Mouse (Mus musculus): Measurements from ENCODE around the gene Rftn2. TPM values are rescaled to one million over a fixed set of nuclear protein-coding genes. Genes with fewer than 3 reads are reported as not detected.

The Rftn2 gene
- polyA plus RNA-seq, 1 experiment from 2014 or later: 13.0 TPM

DNA sequence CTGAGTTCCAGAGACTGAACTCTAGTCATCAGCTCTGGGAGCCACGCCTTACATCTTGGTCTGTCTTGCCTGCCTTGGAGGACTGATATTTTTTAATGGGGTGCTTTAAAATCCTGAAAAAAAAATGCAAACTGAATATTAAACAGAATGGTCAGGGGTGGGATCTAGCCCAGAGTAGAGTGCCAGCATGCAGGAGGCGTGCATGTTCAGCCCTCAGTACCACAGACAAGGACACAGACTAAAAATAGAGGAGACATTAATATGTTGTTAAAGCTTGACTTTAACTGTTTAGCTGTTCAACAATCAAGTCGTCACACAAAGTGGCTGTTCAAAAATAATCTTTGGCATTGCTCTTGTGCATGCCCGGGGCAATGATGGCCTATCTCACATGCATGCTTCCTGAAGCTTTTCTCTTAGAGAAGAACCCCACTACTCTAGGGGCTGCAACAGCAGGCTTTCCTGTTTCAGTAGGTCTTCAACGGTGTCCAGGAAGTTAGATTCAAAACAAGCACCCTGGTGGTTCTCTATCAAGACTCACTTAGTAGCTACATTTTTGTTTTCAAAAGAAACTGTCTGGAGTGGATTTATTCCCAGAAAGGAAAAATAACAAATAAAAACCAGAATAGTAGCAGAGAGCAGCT lies 18.0 kb downstream of the Rftn2 start:
- peaks cover 7% of the 10 kb centered on the region; the same call in 1 of the 2 replicates for H3K4me1 ChIP-seq
- no peak overlapping the region for H3K9ac ChIP-seq
- no peak overlapping the region for H3K4me2 ChIP-seq (replicated peaks)
- no peaks in the 10 kb centered on the region for H3K36me3 ChIP-seq
- no peak overlapping the region for H3K27ac ChIP-seq
- H3K27me3 ChIP-seq: no peaks in the 10 kb centered on the region
- no peaks in the 10 kb centered on the region for H3K9me3 ChIP-seq (replicated peaks)
- no peak overlapping the region for H3K4me3 ChIP-seq
- ATAC-seq (ENCODE audit: low FRiP score): no peak
- WGBS: 82% methylated on average over 5 of the region's 5 CpGs

DNA sequence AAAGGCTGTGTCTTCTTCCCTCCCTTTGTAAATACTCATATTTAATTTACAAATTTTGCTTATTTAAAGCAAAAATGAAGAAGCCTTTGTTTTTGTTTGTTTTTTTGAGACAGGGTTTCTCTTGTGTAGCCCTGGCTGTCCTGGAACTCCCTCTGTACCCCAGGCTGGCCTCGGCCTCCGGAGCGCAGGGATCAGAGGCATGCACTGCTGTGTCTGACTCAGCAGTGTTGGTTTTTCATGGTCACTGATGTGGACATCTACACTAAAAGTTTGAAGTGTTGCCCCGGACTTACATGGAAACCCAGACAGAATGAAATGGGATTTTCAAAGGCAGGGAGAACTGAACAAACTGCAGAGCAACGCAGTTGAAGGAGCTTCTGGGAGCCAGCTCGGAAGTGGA lies 19.0 kb downstream of the Rftn2 start:
- no peaks in the 10 kb centered on the region for H3K36me3 ChIP-seq
- H3K27me3 ChIP-seq: no peaks in the 10 kb centered on the region
- no peak overlapping the region for H3K9ac ChIP-seq
- no peak overlapping the region for H3K4me2 ChIP-seq (replicated peaks)
- no peak for ATAC-seq (ENCODE audit: low FRiP score)
- whole genome bisulfite sequencing: 86% methylated on average over 6 of the region's 6 CpGs
- no peak overlapping the region for H3K27ac ChIP-seq
- H3K4me1 ChIP-seq: peaks cover 7% of the 10 kb centered on the region; the same call in 1 of the 2 replicates
- no peak overlapping the region for H3K4me3 ChIP-seq
- no peaks in the 10 kb centered on the region for H3K9me3 ChIP-seq (replicated peaks)

DNA sequence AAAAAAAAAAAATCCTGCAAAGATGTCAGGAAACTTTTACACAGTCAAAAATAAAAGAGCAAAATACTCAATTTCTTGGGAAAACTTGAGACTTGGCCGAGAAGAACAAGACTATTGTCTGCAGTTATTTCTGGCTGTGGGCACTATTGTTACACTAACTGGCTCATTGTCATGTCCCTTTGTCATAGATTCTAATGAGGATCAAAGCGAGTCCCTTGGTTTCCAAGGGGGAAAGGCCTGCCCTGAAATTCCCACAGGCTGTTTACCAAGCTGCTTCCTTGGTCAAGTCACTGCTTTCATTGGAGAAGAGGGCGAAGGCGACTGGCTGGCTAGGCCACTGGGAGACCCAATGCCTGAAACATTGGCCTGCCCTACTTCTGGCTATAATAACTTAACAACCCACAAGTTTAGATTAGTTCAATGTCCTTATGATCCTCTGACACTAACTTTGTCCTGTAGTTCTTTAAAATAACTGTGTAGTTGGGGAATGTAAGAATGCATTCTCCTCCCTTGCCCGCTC lies 20.7 kb downstream of the Rftn2 start:
- Histone ChIP-seq H3K27me3 (no peaks in the 10 kb centered on the region), H3K27ac (no peak overlapping the region), H3K4me1 (peaks cover 7% of the 10 kb centered on the region; the same call in 1 of the 2 replicates), H3K9ac (no peak overlapping the region), H3K4me3 (no peak overlapping the region), H3K4me2 (replicated peaks) (no peak overlapping the region), H3K9me3 (replicated peaks) (no peaks in the 10 kb centered on the region), H3K36me3 (no peaks in the 10 kb centered on the region)
- no peak for ATAC-seq (ENCODE audit: low FRiP score)
- 31% methylated on average over 5 of the region's 5 CpGs for WGBS

DNA sequence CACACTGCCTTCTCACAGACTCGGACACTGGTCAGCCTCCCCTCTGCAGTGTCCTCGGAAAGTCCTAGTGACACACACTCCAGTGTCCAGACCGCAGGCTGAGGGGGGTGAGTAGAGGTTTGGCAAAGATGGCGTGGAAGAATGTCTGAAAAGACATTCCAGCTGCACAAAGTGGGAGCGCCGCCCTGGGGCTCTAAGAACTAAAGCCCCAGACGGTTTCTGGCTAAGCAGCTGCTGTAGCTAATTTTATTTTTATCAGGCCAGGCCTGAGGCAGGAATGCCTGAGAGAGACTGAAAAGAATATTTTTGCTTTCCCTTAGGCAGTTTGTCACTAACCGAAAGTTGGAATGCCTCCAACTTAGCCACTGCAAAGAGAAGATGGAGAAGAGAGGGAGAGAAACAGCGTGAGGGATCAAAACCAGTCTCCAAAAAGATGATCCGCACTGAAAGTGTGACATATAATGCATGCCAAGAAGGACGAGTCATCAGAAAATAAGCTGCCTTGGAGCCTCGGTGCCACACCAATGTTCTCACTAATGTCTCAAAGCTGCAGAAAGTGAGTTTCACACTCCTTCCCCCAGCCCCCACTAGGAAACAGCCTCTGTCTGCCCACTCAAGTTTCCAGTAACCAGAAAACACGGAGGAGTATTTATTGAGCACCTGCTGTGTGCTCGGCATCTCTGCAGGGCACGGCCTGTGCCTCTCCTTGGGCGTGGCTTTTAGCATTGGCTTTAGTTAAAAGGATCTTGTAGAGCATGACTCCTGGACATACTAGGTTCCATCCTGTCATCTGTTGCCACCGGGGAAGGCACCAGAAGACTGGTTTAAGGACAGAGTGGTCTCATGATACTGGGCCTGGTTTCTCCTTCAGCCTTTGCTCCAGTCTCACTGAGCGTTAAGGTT lies 24.5 kb downstream of the Rftn2 start:
- H3K27ac ChIP-seq: no peak overlapping the region
- no peak overlapping the region for H3K4me3 ChIP-seq

DNA sequence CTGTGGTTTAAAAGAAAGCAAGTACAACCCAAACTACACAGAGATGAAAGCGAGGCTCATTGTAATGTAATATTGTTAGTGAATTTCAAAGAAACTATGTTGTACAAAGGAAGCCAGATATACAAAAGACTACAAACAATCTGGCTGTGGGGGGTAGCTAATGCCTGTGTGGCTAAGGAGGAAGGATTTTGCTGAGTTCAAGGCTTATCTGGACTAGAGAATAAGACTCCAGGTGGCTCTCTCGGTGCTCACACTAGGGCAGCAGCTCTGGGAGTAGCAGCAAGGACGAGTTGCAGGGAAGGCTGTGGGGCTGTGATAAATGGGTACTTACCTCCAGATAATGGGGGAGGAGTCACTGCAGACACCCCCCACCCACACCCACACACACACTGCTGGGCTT lies 27.9 kb downstream of the Rftn2 start:
- no peak overlapping the region for H3K4me3 ChIP-seq
- no peak overlapping the region for H3K4me2 ChIP-seq (replicated peaks)
- no peak for ATAC-seq (ENCODE audit: low FRiP score)
- H3K36me3 ChIP-seq: no peaks in the 10 kb centered on the region
- H3K27me3 ChIP-seq: no peaks in the 10 kb centered on the region; the same call in 1 of the 2 replicates
- H3K27ac ChIP-seq: no peak overlapping the region
- no peaks in the 10 kb centered on the region for H3K9me3 ChIP-seq (replicated peaks)
- H3K4me1 ChIP-seq: peaks cover 18% of the 10 kb centered on the region
- no peak overlapping the region for H3K9ac ChIP-seq
- 23% methylated on average over 3 of the region's 3 CpGs for WGBS

More for the DNA sequence above, 24.5 kb downstream of the Rftn2 start:
- Histone ChIP-seq H3K4me1 (peaks cover 7% of the 10 kb centered on the region; the same call in 1 of the 2 replicates), H3K27me3 (no peaks in the 10 kb centered on the region), H3K9me3 (replicated peaks) (no peaks in the 10 kb centered on the region), H3K9ac (no peak overlapping the region), H3K4me2 (replicated peaks) (no peak overlapping the region), H3K36me3 (no peaks in the 10 kb centered on the region)
- 70% methylated on average over 18 of the region's 18 CpGs for WGBS
- ATAC-seq (ENCODE audit: low FRiP score): no peak; the same call in 1 of the 2 replicates

DNA sequence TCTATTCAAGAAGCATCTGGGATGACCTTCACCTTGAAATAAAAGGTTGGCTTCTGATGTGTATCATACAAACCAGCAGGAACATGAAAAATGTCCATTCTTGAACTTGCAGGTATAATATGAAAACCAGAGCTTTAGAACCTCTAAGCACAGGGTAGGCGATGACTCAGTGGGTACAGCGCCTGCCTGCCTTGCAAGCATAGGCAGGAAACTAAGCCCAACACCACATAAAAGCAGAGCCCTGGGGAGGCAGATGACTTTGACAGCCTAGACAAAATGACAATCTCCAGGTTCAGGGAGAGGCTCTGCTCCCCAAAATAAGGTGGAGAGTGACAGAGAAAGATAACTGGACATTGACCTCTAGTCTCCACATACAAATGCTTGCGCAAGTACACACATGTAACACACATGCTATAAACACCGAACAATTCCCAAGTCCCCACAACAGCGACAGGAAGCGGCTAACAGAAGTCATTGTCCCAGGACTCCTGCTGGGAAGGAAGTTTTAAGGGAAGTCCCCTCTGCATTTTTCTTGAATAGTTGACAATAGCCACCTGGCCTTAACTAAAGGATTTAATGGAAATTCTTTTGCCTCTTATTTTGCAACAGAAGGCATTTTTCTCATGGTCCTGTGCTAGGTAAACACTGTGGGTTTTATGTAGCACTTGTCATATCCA lies 30.1 kb downstream of the Rftn2 start:
- H3K9ac ChIP-seq: no peak overlapping the region
- H3K4me1 ChIP-seq: peaks cover 31% of the 10 kb centered on the region
- WGBS: 32% methylated on average over 6 of the region's 6 CpGs
- H3K4me2 ChIP-seq (replicated peaks): no peak overlapping the region
- H3K27ac ChIP-seq: no peak overlapping the region
- no peaks in the 10 kb centered on the region for H3K9me3 ChIP-seq (replicated peaks)
- ATAC-seq (ENCODE audit: low FRiP score): no peak
- no peak overlapping the region for H3K4me3 ChIP-seq
- H3K27me3 ChIP-seq: no peaks in the 10 kb centered on the region; the same call in 1 of the 2 replicates
- H3K36me3 ChIP-seq: no peaks in the 10 kb centered on the region

DNA sequence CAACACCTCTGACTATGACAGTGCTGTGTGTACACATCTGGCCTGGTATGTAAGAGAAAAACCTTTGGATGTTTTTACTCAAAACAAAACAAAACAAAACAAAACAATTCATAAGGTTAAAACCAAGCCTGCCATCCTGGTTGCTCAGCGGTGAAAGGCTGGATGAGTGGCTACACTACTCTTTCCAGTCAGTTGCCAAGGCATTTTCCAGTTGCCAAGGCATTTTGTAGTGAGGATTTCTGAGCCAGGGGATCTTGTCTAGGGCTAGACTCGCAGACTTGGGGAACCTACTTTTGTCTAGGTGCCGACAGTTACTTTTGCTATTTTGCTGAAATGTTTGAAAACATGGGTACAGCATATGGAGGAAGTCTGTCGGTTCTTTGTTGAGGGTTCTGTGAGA lies 31.6 kb downstream of the Rftn2 start:
- Histone ChIP-seq H3K9me3 (replicated peaks) (no peaks in the 10 kb centered on the region), H3K27me3 (no peaks in the 10 kb centered on the region; the same call in 1 of the 2 replicates)

DNA sequence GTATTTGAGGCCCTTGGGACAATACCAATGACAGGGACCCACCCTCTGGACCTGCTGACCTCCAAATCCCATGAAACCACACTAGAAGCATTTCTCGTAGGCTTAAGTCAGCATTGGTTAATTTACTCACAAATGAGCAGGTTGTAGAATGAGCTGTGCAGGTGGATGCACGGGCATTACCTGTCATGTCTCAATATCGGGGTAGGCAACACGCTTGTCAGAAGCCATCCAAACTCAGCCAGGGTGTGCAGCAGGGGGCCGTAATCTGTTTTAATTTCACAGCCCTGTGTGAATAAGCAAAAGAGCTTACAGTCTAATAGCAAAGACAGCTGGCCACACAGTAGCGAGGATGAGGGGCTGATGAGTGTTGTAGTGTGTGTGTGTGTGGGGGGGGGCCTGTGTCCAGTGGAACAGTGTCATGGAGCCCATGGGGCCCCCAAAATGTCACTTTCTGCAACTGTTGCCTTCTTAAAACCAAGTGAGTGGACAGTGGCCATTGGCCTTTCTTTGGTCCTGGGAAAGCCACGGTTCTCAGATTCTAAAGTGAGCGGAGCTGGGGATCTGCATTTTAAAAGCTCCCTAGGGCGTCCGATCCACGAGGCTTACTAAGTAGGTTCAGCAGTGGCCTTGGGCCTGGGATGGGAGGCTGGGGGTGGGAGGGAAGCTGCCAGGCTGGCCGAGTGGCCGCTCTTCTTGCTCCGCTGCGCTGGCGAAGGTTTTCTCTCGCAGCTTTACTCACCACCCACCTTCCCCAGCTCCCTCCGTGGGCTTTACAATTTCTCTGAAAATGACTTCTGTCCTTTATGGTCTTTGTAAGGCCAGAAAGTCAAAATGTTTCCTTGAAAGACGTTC lies 32.3 kb downstream of the Rftn2 start:
- H3K4me2 ChIP-seq (replicated peaks): peak overlapping the region; percentile 20
- peaks cover 31% of the 10 kb centered on the region for H3K4me1 ChIP-seq
- H3K9ac ChIP-seq: no peak overlapping the region
- no peaks in the 10 kb centered on the region; the same call in 1 of the 2 replicates for H3K36me3 ChIP-seq
- ATAC-seq (ENCODE audit: low FRiP score): no peak
- no peaks in the 10 kb centered on the region; the same call in 1 of the 2 replicates for H3K27me3 ChIP-seq
- no peaks in the 10 kb centered on the region for H3K9me3 ChIP-seq (replicated peaks)
- 20% methylated on average over 19 of the region's 19 CpGs for WGBS
- H3K27ac ChIP-seq: no peak overlapping the region
- H3K4me3 ChIP-seq: no peak overlapping the region

More for the DNA sequence above, 31.6 kb downstream of the Rftn2 start:
- Histone ChIP-seq H3K4me1 (peaks cover 31% of the 10 kb centered on the region), H3K4me3 (no peak overlapping the region), H3K27ac (no peak overlapping the region), H3K4me2 (replicated peaks) (no peak overlapping the region), H3K36me3 (no peaks in the 10 kb centered on the region; the same call in 1 of the 2 replicates), H3K9ac (no peak overlapping the region)
- ATAC-seq (ENCODE audit: low FRiP score): no peak
- WGBS: 57% methylated on average over 4 of the region's 4 CpGs

DNA sequence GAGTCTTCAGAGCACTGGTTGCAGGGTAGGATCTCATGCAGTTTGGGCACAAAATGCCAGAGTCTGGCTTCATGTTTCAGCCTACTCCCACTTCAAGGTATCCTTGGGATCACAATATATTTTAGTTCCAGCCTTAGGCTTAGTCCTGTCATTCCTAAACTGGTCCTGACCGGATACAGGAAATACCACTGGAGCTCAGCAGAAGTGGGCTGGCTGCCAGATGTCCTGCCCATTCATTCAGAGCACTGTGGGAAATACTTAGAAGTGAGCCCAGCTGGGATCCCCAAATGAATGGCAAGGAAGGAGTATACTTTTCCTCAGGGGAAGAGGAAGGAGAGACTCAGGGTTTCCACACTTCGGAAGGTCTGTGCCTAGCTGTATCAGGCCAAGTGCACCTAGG lies 33.3 kb downstream of the Rftn2 start:
- Histone ChIP-seq H3K9me3 (replicated peaks) (no peaks in the 10 kb centered on the region), H3K4me2 (replicated peaks) (no peak overlapping the region)

DNA sequence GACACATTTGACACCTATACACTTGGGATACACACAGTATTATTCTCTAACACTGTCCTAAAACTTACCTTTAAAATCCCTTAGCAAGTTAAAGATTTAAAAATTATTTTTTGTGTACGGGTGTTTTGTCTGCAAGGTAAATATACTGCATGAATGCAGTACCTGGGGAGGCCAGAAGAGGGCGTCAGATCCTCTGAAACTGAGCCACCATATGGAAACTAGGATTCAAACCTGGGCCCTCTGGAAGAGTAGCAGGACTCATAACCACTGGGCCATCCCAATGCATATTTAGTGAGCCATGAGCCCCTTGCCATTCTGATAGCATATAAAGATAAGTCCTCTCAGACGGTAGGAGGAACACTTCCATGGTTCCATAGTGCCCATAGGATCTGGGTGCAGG lies 33.8 kb downstream of the Rftn2 start:
- WGBS: 48% methylated on average over 3 of the region's 3 CpGs
- no peak overlapping the region for H3K27ac ChIP-seq
- no peaks in the 10 kb centered on the region; the same call in 1 of the 2 replicates for H3K36me3 ChIP-seq
- 0 out of 2 replicates have a peak, but pooled peaks have one; percentile 6 for ATAC-seq (ENCODE audit: low FRiP score)
- H3K4me3 ChIP-seq: no peak overlapping the region
- no peak overlapping the region for H3K9ac ChIP-seq
- H3K4me2 ChIP-seq (replicated peaks): no peak overlapping the region
- H3K4me1 ChIP-seq: peaks cover 31% of the 10 kb centered on the region
- no peaks in the 10 kb centered on the region for H3K9me3 ChIP-seq (replicated peaks)
- H3K27me3 ChIP-seq: no peaks in the 10 kb centered on the region; the same call in 1 of the 2 replicates

More for the DNA sequence above, 33.3 kb downstream of the Rftn2 start:
- Histone ChIP-seq H3K9ac (no peak overlapping the region), H3K27me3 (no peaks in the 10 kb centered on the region; the same call in 1 of the 2 replicates), H3K36me3 (no peaks in the 10 kb centered on the region; the same call in 1 of the 2 replicates), H3K4me1 (peaks cover 31% of the 10 kb centered on the region), H3K27ac (0 out of 2 replicates have a peak overlapping the region, but pooled peaks have one; percentile 8), H3K4me3 (no peak overlapping the region)
- 48% methylated on average over 2 of the region's 2 CpGs for WGBS
- ATAC-seq (ENCODE audit: low FRiP score): peak; percentile 57

DNA sequence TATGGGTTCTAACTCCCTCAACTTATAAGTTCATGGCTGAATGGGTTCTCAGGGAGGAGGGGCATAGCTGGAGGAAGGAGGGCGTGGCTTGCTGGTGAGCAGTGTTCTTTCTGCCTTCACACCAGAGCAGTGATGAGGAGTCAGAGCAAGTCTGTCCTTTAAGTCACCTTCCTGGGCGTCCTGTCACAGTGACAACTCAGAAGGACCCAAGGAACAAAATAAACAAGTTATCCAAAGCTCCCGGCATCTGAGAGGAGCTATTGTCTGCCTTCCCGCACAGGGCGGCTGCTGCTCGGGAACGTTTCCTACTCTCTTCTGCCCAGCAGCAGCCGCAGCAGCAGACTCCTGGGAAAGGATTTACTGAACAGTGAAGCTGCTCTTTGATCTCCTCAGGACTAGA lies 34.6 kb downstream of the Rftn2 start:
- Histone ChIP-seq H3K27ac (peak overlapping the region; percentile 40; the same call in 1 of the 2 replicates), H3K4me2 (replicated peaks) (peak overlapping the region; percentile 45)

More for the DNA sequence above, 34.6 kb downstream of the Rftn2 start:
- peak; percentile 29; the same call in 1 of the 2 replicates for ATAC-seq (ENCODE audit: low FRiP score)
- H3K4me1 ChIP-seq: peaks cover 35% of the 10 kb centered on the region
- H3K9me3 ChIP-seq (replicated peaks): no peaks in the 10 kb centered on the region
- H3K9ac ChIP-seq: peak overlapping the region; percentile 33; the same call in 1 of the 2 replicates
- 20% methylated on average over 8 of the region's 8 CpGs for WGBS
- peak overlapping the region; percentile 27 for H3K4me3 ChIP-seq
- no peaks in the 10 kb centered on the region; the same call in 1 of the 2 replicates for H3K36me3 ChIP-seq
- H3K27me3 ChIP-seq: no peaks in the 10 kb centered on the region; the same call in 1 of the 2 replicates

Measured in hindbrain, embryonic 12.5 days (tissue).